Mouse (Mus musculus): ENCODE data around the gene Cenpk. TPM values are rescaled to one million over a fixed set of nuclear protein-coding genes. Genes with fewer than 3 reads are reported as not detected.
A peak's percentile ranks its signal among the peaks of the same experiment; 100 is the strongest.

Gene Cenpk
- polyA plus RNA-seq, 1 experiment from 2014 or later = 51.3 TPM

GRCm38 (mm10) chr13:104285031-104285431 lies 56.6 kb downstream of the Cenpk start:
- Histone ChIP-seq H3K9ac (ENCODE audit: low read length) (no peak overlapping the region), H3K4me2 (ENCODE audit: low read depth, low read length) (peak overlapping the region; percentile 79; the same call in 1 of the 2 replicates), H3K4me3 (replicated peaks; ENCODE audit: low read length) (no peak overlapping the region), H3K4me1 (ENCODE audit: control insufficient read depth, insufficient read depth, low read length) (peaks cover 3% of the 10 kb centered on the region; the same call in 1 of the 2 replicates), H3K27me3 (ENCODE audit: control insufficient read depth, insufficient read depth, low read length) (no peaks in the 10 kb centered on the region), H3K9me3 (replicated peaks; ENCODE audit: control insufficient read depth, low read length) (no peaks in the 10 kb centered on the region), H3K36me3 (ENCODE audit: control insufficient read depth, insufficient read depth, low read length) (no peaks in the 10 kb centered on the region), H3K27ac (ENCODE audit: low read length) (no peak overlapping the region)
- no peak for ATAC-seq (ENCODE audit: insufficient read depth, low FRiP score)
- 6% methylated on average over 2 of the region's 2 CpGs for WGBS

GRCm38 (mm10) chr13:104285737-104286311 lies 57.4 kb downstream of the Cenpk start:
- Histone ChIP-seq H3K9ac (ENCODE audit: low read length) (peak overlapping the region; percentile 65), H3K27ac (ENCODE audit: low read length) (peak overlapping the region; percentile 81), H3K4me1 (ENCODE audit: control insufficient read depth, insufficient read depth, low read length) (peaks cover 3% of the 10 kb centered on the region; the same call in 1 of the 2 replicates), H3K9me3 (replicated peaks; ENCODE audit: control insufficient read depth, low read length) (no peaks in the 10 kb centered on the region), H3K27me3 (ENCODE audit: control insufficient read depth, insufficient read depth, low read length) (no peaks in the 10 kb centered on the region), H3K4me3 (replicated peaks; ENCODE audit: low read length) (peak overlapping the region; percentile 64), H3K36me3 (ENCODE audit: control insufficient read depth, insufficient read depth, low read length) (no peaks in the 10 kb centered on the region), H3K4me2 (ENCODE audit: low read depth, low read length) (peak overlapping the region; percentile 79)
- WGBS = 2% methylated on average over 10 of the region's 10 CpGs
- ATAC-seq (ENCODE audit: insufficient read depth, low FRiP score) = no peak

GRCm38 (mm10) chr13:104286336-104286735 lies 57.9 kb downstream of the Cenpk start:
- Histone ChIP-seq H3K36me3 (ENCODE audit: control insufficient read depth, insufficient read depth, low read length) (no peaks in the 10 kb centered on the region), H3K4me3 (replicated peaks; ENCODE audit: low read length) (peak overlapping the region; percentile 64), H3K27me3 (ENCODE audit: control insufficient read depth, insufficient read depth, low read length) (no peaks in the 10 kb centered on the region), H3K9ac (ENCODE audit: low read length) (peak overlapping the region; percentile 65), H3K4me1 (ENCODE audit: control insufficient read depth, insufficient read depth, low read length) (peaks cover 3% of the 10 kb centered on the region; the same call in 1 of the 2 replicates), H3K4me2 (ENCODE audit: low read depth, low read length) (peak overlapping the region; percentile 79), H3K9me3 (replicated peaks; ENCODE audit: control insufficient read depth, low read length) (no peaks in the 10 kb centered on the region), H3K27ac (ENCODE audit: low read length) (peak overlapping the region; percentile 88)
- no peak for ATAC-seq (ENCODE audit: insufficient read depth, low FRiP score)
- 2% methylated on average over 4 of the region's 4 CpGs for WGBS

GRCm38 (mm10) chr13:104286897-104287309 lies 58.5 kb downstream of the Cenpk start:
- 1% methylated on average over 10 of the region's 10 CpGs for WGBS
- H3K4me1 ChIP-seq (ENCODE audit: control insufficient read depth, insufficient read depth, low read length) = peaks cover 3% of the 10 kb centered on the region; the same call in 1 of the 2 replicates
- peak; percentile 93 for ATAC-seq (ENCODE audit: insufficient read depth, low FRiP score)
- peak overlapping the region; percentile 64 for H3K4me3 ChIP-seq (replicated peaks; ENCODE audit: low read length)
- no peaks in the 10 kb centered on the region for H3K9me3 ChIP-seq (replicated peaks; ENCODE audit: control insufficient read depth, low read length)
- peak overlapping the region; percentile 79 for H3K4me2 ChIP-seq (ENCODE audit: low read depth, low read length)
- peak overlapping the region; percentile 64 for H3K9ac ChIP-seq (ENCODE audit: low read length)
- peak overlapping the region; percentile 88 for H3K27ac ChIP-seq (ENCODE audit: low read length)
- H3K36me3 ChIP-seq (ENCODE audit: control insufficient read depth, insufficient read depth, low read length) = no peaks in the 10 kb centered on the region
- no peaks in the 10 kb centered on the region for H3K27me3 ChIP-seq (ENCODE audit: control insufficient read depth, insufficient read depth, low read length)

- WGBS = under 1% methylated on average over 23 of the region's 23 CpGs
- Histone ChIP-seq H3K36me3 (ENCODE audit: control insufficient read depth, insufficient read depth, low read length) (no peaks in the 10 kb centered on the region), H3K9ac (ENCODE audit: low read length) (peak within 1 kb of the TSS; percentile 64), H3K4me1 (ENCODE audit: control insufficient read depth, insufficient read depth, low read length) (peaks cover 3% of the 10 kb centered on the region; the same call in 1 of the 2 replicates), H3K9me3 (replicated peaks; ENCODE audit: control insufficient read depth, low read length) (no peaks in the 10 kb centered on the region), H3K27ac (ENCODE audit: low read length) (peak within 1 kb of the TSS; percentile 88), H3K27me3 (ENCODE audit: control insufficient read depth, insufficient read depth, low read length) (no peaks in the 10 kb centered on the region), H3K4me3 (replicated peaks; ENCODE audit: low read length) (peak within 1 kb of the TSS; percentile 64), H3K4me2 (ENCODE audit: low read depth, low read length) (peak within 1 kb of the TSS; percentile 79)
- no peak for ATAC-seq (ENCODE audit: insufficient read depth, low FRiP score)
Measured at GRCm38 (mm10) chr13:104287366-104288225, 59.2 kb downstream of the Cenpk start, which contains the start of gene Adamts6. TSS of gene Adamts6 (plus strand) at chr13:104287835.

- H3K27me3 ChIP-seq (ENCODE audit: control insufficient read depth, insufficient read depth, low read length) = no peaks in the 10 kb centered on the region
- H3K9ac ChIP-seq (ENCODE audit: low read length) = peak overlapping the region; percentile 46; the same call in 1 of the 2 replicates
- H3K4me3 ChIP-seq (replicated peaks; ENCODE audit: low read length) = peak overlapping the region; percentile 64
- ATAC-seq (ENCODE audit: insufficient read depth, low FRiP score) = peak; percentile 68; the same call in 1 of the 2 replicates
- WGBS = under 1% methylated on average over 7 of the region's 7 CpGs
- H3K4me1 ChIP-seq (ENCODE audit: control insufficient read depth, insufficient read depth, low read length) = peaks cover 3% of the 10 kb centered on the region; the same call in 1 of the 2 replicates
- peak overlapping the region; percentile 40 for H3K27ac ChIP-seq (ENCODE audit: low read length)
- H3K9me3 ChIP-seq (replicated peaks; ENCODE audit: control insufficient read depth, low read length) = no peaks in the 10 kb centered on the region
- H3K36me3 ChIP-seq (ENCODE audit: control insufficient read depth, insufficient read depth, low read length) = no peaks in the 10 kb centered on the region
- H3K4me2 ChIP-seq (ENCODE audit: low read depth, low read length) = peak overlapping the region; percentile 79
Measured at GRCm38 (mm10) chr13:104288226-104288859, 59.9 kb downstream of the Cenpk start.

GRCm38 (mm10) chr13:104289176-104289575 lies 60.8 kb downstream of the Cenpk start:
- H3K4me2 ChIP-seq (ENCODE audit: low read depth, low read length) = peak overlapping the region; percentile 79; the same call in 1 of the 2 replicates

GRCm38 (mm10) chr13:104295472-104295871 lies 67.1 kb downstream of the Cenpk start:
- no peak for ATAC-seq (ENCODE audit: insufficient read depth, low FRiP score)
- Histone ChIP-seq H3K4me1 (ENCODE audit: control insufficient read depth, insufficient read depth, low read length) (no peaks in the 10 kb centered on the region), H3K36me3 (ENCODE audit: control insufficient read depth, insufficient read depth, low read length) (no peaks in the 10 kb centered on the region), H3K4me3 (replicated peaks; ENCODE audit: low read length) (no peak overlapping the region), H3K9ac (ENCODE audit: low read length) (no peak overlapping the region), H3K4me2 (ENCODE audit: low read depth, low read length) (no peak overlapping the region), H3K9me3 (replicated peaks; ENCODE audit: control insufficient read depth, low read length) (no peaks in the 10 kb centered on the region), H3K27me3 (ENCODE audit: control insufficient read depth, insufficient read depth, low read length) (no peaks in the 10 kb centered on the region), H3K27ac (ENCODE audit: low read length) (no peak overlapping the region)
- 71% methylated on average over 1 of the region's 1 CpGs for WGBS

More at GRCm38 (mm10) chr13:104289176-104289575, 60.8 kb downstream of the Cenpk start:
- Histone ChIP-seq H3K4me1 (ENCODE audit: control insufficient read depth, insufficient read depth, low read length) (peaks cover 3% of the 10 kb centered on the region; the same call in 1 of the 2 replicates), H3K36me3 (ENCODE audit: control insufficient read depth, insufficient read depth, low read length) (no peaks in the 10 kb centered on the region), H3K27me3 (ENCODE audit: control insufficient read depth, insufficient read depth, low read length) (no peaks in the 10 kb centered on the region), H3K9ac (ENCODE audit: low read length) (no peak overlapping the region), H3K9me3 (replicated peaks; ENCODE audit: control insufficient read depth, low read length) (no peaks in the 10 kb centered on the region), H3K27ac (ENCODE audit: low read length) (no peak overlapping the region), H3K4me3 (replicated peaks; ENCODE audit: low read length) (no peak overlapping the region)
- ATAC-seq (ENCODE audit: insufficient read depth, low FRiP score) = no peak
